Mouse (Mus musculus) limb, embryonic 11.5 days (tissue): ENCODE measurements around the gene Midn. TPM values are rescaled to one million over a fixed set of nuclear protein-coding genes. Genes with fewer than 3 reads are reported as not detected.

ENCODE experiments used
- ATAC-seq: fragments of 200-750 bp; cut with Nextera tagmentation; 2 replicates; pipeline ENCODE4 v1.8.0; 2017; ENCODE audit warnings: low read depth; ENCODE audit not compliant: insufficient number of reproducible peaks, low FRiP score, low TSS enrichment
- DNase-seq: peaks from one replicate; pipeline ENCODE4 v3.0.0-alpha.2; 2015; ENCODE audit warnings: low spot score
- H3K27ac ChIP-seq: fragments of 300-500 bp; sonication (generic); replicated peaks from 2 replicates; pipeline ENCODE4 v1.5.1; 2014; ENCODE audit warnings: low read depth, mild to moderate bottlenecking, low read length
- H3K27me3 ChIP-seq: fragments of 300-500 bp; sonication (generic); 2 replicates; pipeline ENCODE4 v1.6.1; 2014; ENCODE audit warnings: mild to moderate bottlenecking, low read length, mixed read lengths; ENCODE audit not compliant: control insufficient read depth, insufficient read depth
- H3K36me3 ChIP-seq: fragments of 300-500 bp; sonication (generic); 2 replicates; pipeline ENCODE4 v1.6.1; 2014; ENCODE audit warnings: mild to moderate bottlenecking, low read length, moderate library complexity, mixed read lengths; ENCODE audit not compliant: control insufficient read depth, insufficient read depth
- H3K4me1 ChIP-seq: fragments of 300-500 bp; sonication (generic); 2 replicates; pipeline ENCODE4 v1.6.1; 2014; ENCODE audit warnings: low read length, mixed read lengths; ENCODE audit not compliant: control insufficient read depth, insufficient read depth
- H3K4me2 ChIP-seq: fragments of 300-500 bp; sonication (generic); 2 replicates; pipeline ENCODE4 v1.6.1; 2014; ENCODE audit warnings: low read depth, mild to moderate bottlenecking, moderate library complexity; ENCODE audit not compliant: severe bottlenecking
- H3K4me3 ChIP-seq: fragments of 300-500 bp; sonication (generic); 2 replicates; pipeline ENCODE4 v1.5.1; 2014; ENCODE audit warnings: low read depth, low read length
- H3K9ac ChIP-seq: fragments of 300-500 bp; sonication (generic); 2 replicates; pipeline ENCODE4 v1.6.1; 2014; ENCODE audit warnings: mild to moderate bottlenecking, low read length
- H3K9me3 ChIP-seq: fragments of 300-500 bp; sonication (generic); 2 replicates; pipeline ENCODE4 v1.6.1; 2016; ENCODE audit warnings: low read length; ENCODE audit not compliant: control insufficient read depth
- WGBS: fragments of 180-500 bp; shearing (Covaris S2); extraction: QIAGEN DNeasy Blood & Tissue Kit; methylation state at CpG from one replicate; pipeline ENCODE4 v1.1.7; 2014; 5-methylcytosine and 5-hydroxymethylcytosine counted together
- polyA plus RNA-seq: library from polyadenylated mRNA; unstranded; fragments of >200 nt; fragmentation: Nextera tagmentation; extraction: Ambion mirVana; gene quantifications from 2 replicates; pipeline ENCODE4 v1.2.1, GENCODE M21; 2014

Midn gene
- polyA plus RNA-seq, 1 experiment from 2014 or later, result 60.9 TPM

- Histone ChIP-seq H3K27ac (no peak overlapping the region), H3K36me3 (no peaks in the 10 kb centered on the region), H3K4me1 (peaks cover 2% of the 10 kb centered on the region; the same call in 1 of the 2 replicates), H3K9ac (no peak overlapping the region), H3K4me3 (no peak overlapping the region), H3K4me2 (no peak overlapping the region), H3K27me3 (peaks cover 8% of the 10 kb centered on the region; the same call in 1 of the 2 replicates), H3K9me3 (no peaks in the 10 kb centered on the region)
- 40% methylated on average over 7 of the region's 7 CpGs for WGBS
- DNase-seq (no peak), ATAC-seq (no peak)
Observed at GRCm38 (mm10) chr10:80204055-80204454, 56.0 kb downstream of the Midn start.

- no peak overlapping the region for H3K4me3 ChIP-seq
- no peaks in the 10 kb centered on the region for H3K9me3 ChIP-seq
- ATAC-seq (no peak), DNase-seq (no peak)
- peaks cover 8% of the 10 kb centered on the region; the same call in 1 of the 2 replicates for H3K27me3 ChIP-seq
- WGBS, result 70% methylated on average over 1 of the region's 1 CpGs
- H3K9ac ChIP-seq, result no peak overlapping the region
- no peaks in the 10 kb centered on the region for H3K36me3 ChIP-seq
- H3K4me1 ChIP-seq, result no peaks in the 10 kb centered on the region
- H3K27ac ChIP-seq, result 0 out of 2 replicates have a peak overlapping the region, but pooled peaks have one; percentile 6
- H3K4me2 ChIP-seq, result no peak overlapping the region
Observed at GRCm38 (mm10) chr10:80207201-80207600, 59.1 kb downstream of the Midn start.

- H3K4me2 ChIP-seq, result no peak overlapping the region
- no peak for DNase-seq
- 65% methylated on average over 10 of the region's 10 CpGs for WGBS
Observed at GRCm38 (mm10) chr10:80207676-80208075, 59.6 kb downstream of the Midn start.

More at GRCm38 (mm10) chr10:80207676-80208075, 59.6 kb downstream of the Midn start:
- ATAC-seq, result no peak
- no peak overlapping the region for H3K4me3 ChIP-seq
- no peaks in the 10 kb centered on the region for H3K36me3 ChIP-seq
- no peaks in the 10 kb centered on the region for H3K9me3 ChIP-seq
- H3K9ac ChIP-seq, result no peak overlapping the region
- peaks cover 8% of the 10 kb centered on the region; the same call in 1 of the 2 replicates for H3K27me3 ChIP-seq
- H3K4me1 ChIP-seq, result no peaks in the 10 kb centered on the region
- H3K27ac ChIP-seq, result no peak overlapping the region

Other genes starting within 250 kb of the Midn start
- gene Med16, start 239.3 kb upstream of the Midn start, polyA plus RNA-seq, result 43.1 and 43.8 TPM in 2 replicates
- gene Gm26602, start 237.4 kb upstream of the Midn start, polyA plus RNA-seq, result 6.7 TPM in 1 of 2 replicates, not detected in the other
- 0.21 and 0.34 TPM in 2 replicates for gene Kiss1r, start 231.3 kb upstream of the Midn start, polyA plus RNA-seq
- 133 and 138 TPM in 2 replicates for gene R3hdm4, start 227.1 kb upstream of the Midn start, polyA plus RNA-seq
- 11.8 and 12.9 TPM in 2 replicates for gene Arid3a, start 221.2 kb upstream of the Midn start, polyA plus RNA-seq
- gene Wdr18, start 188.1 kb upstream of the Midn start, polyA plus RNA-seq, result 141 and 144 TPM in 2 replicates
- 0.23 and 0.41 TPM in 2 replicates for gene Grin3b, start 177.6 kb upstream of the Midn start, polyA plus RNA-seq
- 15.7 and 15.9 TPM in 2 replicates for gene Tmem259, start 163.9 kb upstream of the Midn start, polyA plus RNA-seq
- 250 and 255 TPM in 2 replicates for gene Cnn2, start 159.7 kb upstream of the Midn start, polyA plus RNA-seq
- gene Abca7, start 151.8 kb upstream of the Midn start, polyA plus RNA-seq, result 1.3 and 1.4 TPM in 2 replicates
- 8.5 and 10.8 TPM in 2 replicates for gene Arhgap45, start 131.6 kb upstream of the Midn start, polyA plus RNA-seq
- gene Polr2e, start 108.5 kb upstream of the Midn start, polyA plus RNA-seq, result 294 and 308 TPM in 2 replicates
- gene Gpx4, start 101.1 kb upstream of the Midn start, polyA plus RNA-seq, result 475 and 534 TPM in 2 replicates
- gene Sbno2, start 42.7 kb upstream of the Midn start, polyA plus RNA-seq, result 8.1 and 10.8 TPM in 2 replicates
- 23.6 and 27.1 TPM in 2 replicates for gene Stk11, start 32.5 kb upstream of the Midn start, polyA plus RNA-seq
- gene Atp5d, start 9.6 kb upstream of the Midn start, polyA plus RNA-seq, result 416 and 426 TPM in 2 replicates
- gene Cbarp, start 7.4 kb upstream of the Midn start, polyA plus RNA-seq, result 4.7 and 6.5 TPM in 2 replicates
- gene Cirbp, start 17.7 kb downstream of the Midn start, polyA plus RNA-seq, result 67.9 and 68.1 TPM in 2 replicates
- 5.9 and 7.2 TPM in 2 replicates for gene 1600002K03Rik, start 24.7 kb downstream of the Midn start, polyA plus RNA-seq
- 51.3 and 54.8 TPM in 2 replicates for gene Efna2, start 31.2 kb downstream of the Midn start, polyA plus RNA-seq
- 84.6 and 87.1 TPM in 2 replicates for gene Mum1, start 78.2 kb downstream of the Midn start, polyA plus RNA-seq
- 266 and 281 TPM in 2 replicates for gene Ndufs7, start 100.8 kb downstream of the Midn start, polyA plus RNA-seq
- gene Gamt, start 112.7 kb downstream of the Midn start, polyA plus RNA-seq, result 18.9 and 20.1 TPM in 2 replicates
- 51.7 and 55.6 TPM in 2 replicates for gene Dazap1, start 113.2 kb downstream of the Midn start, polyA plus RNA-seq
- 1,071 TPM in 2 replicates for gene Rps15, start 144.2 kb downstream of the Midn start, polyA plus RNA-seq
- gene Apc2, start 147.7 kb downstream of the Midn start, polyA plus RNA-seq, result 4.5 and 5.0 TPM in 2 replicates
- gene 2310011J03Rik, start 172.3 kb downstream of the Midn start, polyA plus RNA-seq, result 38.1 and 45.0 TPM in 2 replicates
- 4.4 and 5.3 TPM in 2 replicates for gene Pcsk4, start 181.2 kb downstream of the Midn start, polyA plus RNA-seq
- 5.2 and 7.2 TPM in 2 replicates for gene Reep6, start 181.7 kb downstream of the Midn start, polyA plus RNA-seq
- 0.28 and 0.41 TPM in 2 replicates for gene Adamtsl5, start 200.1 kb downstream of the Midn start, polyA plus RNA-seq
- gene Plk5, start 208.2 kb downstream of the Midn start, polyA plus RNA-seq, result 0.49 and 0.61 TPM in 2 replicates
- gene Mex3d, start 239.4 kb downstream of the Midn start, polyA plus RNA-seq, result 9.8 and 10.4 TPM in 2 replicates